Mouse (Mus musculus): ENCODE results near the gene Gm10665. TPM values are rescaled to one million over a fixed set of nuclear protein-coding genes. Genes with fewer than 3 reads are reported as not detected.

The Gm10665 gene
- not detected for polyA plus RNA-seq (2015; fragmentation: Illumina TruSeq; extraction: RNeasy Lipid Tissue Mini Kit (QIAGEN cat#74804); ENCODE audit: low read depth, low replicate concordance)

DNA sequence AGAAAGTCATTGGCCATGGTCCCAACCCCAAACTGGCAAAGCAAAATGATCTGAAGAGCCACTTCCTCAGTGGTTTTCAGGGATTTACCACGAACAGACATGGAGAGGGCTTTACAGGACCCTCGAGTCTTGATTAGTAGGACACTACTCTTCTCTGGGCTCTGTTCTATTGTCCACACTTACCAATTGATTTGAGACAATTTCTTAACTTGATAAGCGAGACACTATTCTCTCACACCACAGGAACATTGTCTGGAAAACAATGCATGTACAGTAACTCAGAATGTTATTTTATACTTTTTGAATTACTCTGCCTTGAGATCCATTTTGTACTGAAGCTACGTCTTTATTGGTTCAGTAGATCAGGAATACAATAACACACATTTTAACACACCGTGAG lies at the start of gene Gm10665:
TSS of gene Gm10665 (minus strand) at position 101 of the 400 bp plus-strand sequence.

GRCm38 (mm10) chr7:22499578-22499977 lies 35.7 kb upstream of the Gm10665 start, which contains the start of gene Vmn1r151:
Vmn1r151 (minus strand) TSS chr7:22499678.

DNA sequence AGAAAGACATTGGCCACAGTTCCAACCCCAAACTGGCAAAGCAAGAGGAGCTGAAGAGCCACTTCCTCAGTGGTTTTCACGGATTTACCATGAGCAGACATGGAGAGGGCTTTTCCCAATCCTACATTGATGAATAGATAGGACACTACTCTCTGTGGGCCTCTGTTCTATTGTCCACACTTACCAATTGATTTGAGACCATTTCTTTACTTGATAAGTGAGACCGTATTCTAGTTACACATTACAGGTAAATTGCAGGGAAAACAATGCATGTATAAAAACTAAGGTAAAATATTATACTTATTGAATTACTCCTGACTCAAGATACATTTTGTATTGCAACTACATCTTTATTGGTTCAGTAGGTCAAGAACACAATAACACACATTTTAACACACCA lies 25.7 kb downstream of the Gm10665 start, which contains the start of gene Vmn1r149:
TSS of gene Vmn1r149 (minus strand) at position 101 of the 400 bp plus-strand sequence.

GRCm38 (mm10) chr7:22413283-22413682 lies 50.6 kb downstream of the Gm10665 start, which contains the start of gene Vmn1r148:
Vmn1r148 (plus strand) TSS chr7:22413583.

Other genes with a start within 250 kb of the Gm10665 start
- not detected for gene Gm8453, start 234.6 kb downstream of the Gm10665 start, polyA plus RNA-seq (2015; fragmentation: Illumina TruSeq; extraction: RNeasy Lipid Tissue Mini Kit (QIAGEN cat#74804); ENCODE audit: low read depth, low replicate concordance)
- not detected for gene Gm4187, start 134.4 kb downstream of the Gm10665 start, polyA plus RNA-seq (2015; fragmentation: Illumina TruSeq; extraction: RNeasy Lipid Tissue Mini Kit (QIAGEN cat#74804); ENCODE audit: low read depth, low replicate concordance)
- gene Gm8660, start 93.0 kb downstream of the Gm10665 start, polyA plus RNA-seq (2015; fragmentation: Illumina TruSeq; extraction: RNeasy Lipid Tissue Mini Kit (QIAGEN cat#74804); ENCODE audit: low read depth, low replicate concordance), result not detected
- gene Vmn1r148, start 50.5 kb downstream of the Gm10665 start, polyA plus RNA-seq (2015; fragmentation: Illumina TruSeq; extraction: RNeasy Lipid Tissue Mini Kit (QIAGEN cat#74804); ENCODE audit: low read depth, low replicate concordance), result not detected
- not detected for gene Vmn1r149, start 25.8 kb downstream of the Gm10665 start, polyA plus RNA-seq (2015; fragmentation: Illumina TruSeq; extraction: RNeasy Lipid Tissue Mini Kit (QIAGEN cat#74804); ENCODE audit: low read depth, low replicate concordance)
- not detected for gene Vmn1r151, start 35.6 kb upstream of the Gm10665 start, polyA plus RNA-seq (2015; fragmentation: Illumina TruSeq; extraction: RNeasy Lipid Tissue Mini Kit (QIAGEN cat#74804); ENCODE audit: low read depth, low replicate concordance)
- gene Vmn1r152, start 58.9 kb upstream of the Gm10665 start, polyA plus RNA-seq (2015; fragmentation: Illumina TruSeq; extraction: RNeasy Lipid Tissue Mini Kit (QIAGEN cat#74804); ENCODE audit: low read depth, low replicate concordance), result not detected
- gene Gm8677, start 70.8 kb upstream of the Gm10665 start, polyA plus RNA-seq (2015; fragmentation: Illumina TruSeq; extraction: RNeasy Lipid Tissue Mini Kit (QIAGEN cat#74804); ENCODE audit: low read depth, low replicate concordance), result not detected
- gene Gm4201, start 101.3 kb upstream of the Gm10665 start, polyA plus RNA-seq (2015; fragmentation: Illumina TruSeq; extraction: RNeasy Lipid Tissue Mini Kit (QIAGEN cat#74804); ENCODE audit: low read depth, low replicate concordance), result not detected
- not detected for gene Gm4565, start 124.1 kb upstream of the Gm10665 start, polyA plus RNA-seq (2015; fragmentation: Illumina TruSeq; extraction: RNeasy Lipid Tissue Mini Kit (QIAGEN cat#74804); ENCODE audit: low read depth, low replicate concordance)
- gene Vmn1r155, start 193.9 kb upstream of the Gm10665 start, polyA plus RNA-seq (2015; fragmentation: Illumina TruSeq; extraction: RNeasy Lipid Tissue Mini Kit (QIAGEN cat#74804); ENCODE audit: low read depth, low replicate concordance), result not detected
- gene Gm8693, start 228.2 kb upstream of the Gm10665 start, polyA plus RNA-seq (2015; fragmentation: Illumina TruSeq; extraction: RNeasy Lipid Tissue Mini Kit (QIAGEN cat#74804); ENCODE audit: low read depth, low replicate concordance), result not detected

Measured in brain, adult 10 weeks (tissue).